ENCODE assay signal across 25 mouse cellular contexts in the genomic region with DNA sequence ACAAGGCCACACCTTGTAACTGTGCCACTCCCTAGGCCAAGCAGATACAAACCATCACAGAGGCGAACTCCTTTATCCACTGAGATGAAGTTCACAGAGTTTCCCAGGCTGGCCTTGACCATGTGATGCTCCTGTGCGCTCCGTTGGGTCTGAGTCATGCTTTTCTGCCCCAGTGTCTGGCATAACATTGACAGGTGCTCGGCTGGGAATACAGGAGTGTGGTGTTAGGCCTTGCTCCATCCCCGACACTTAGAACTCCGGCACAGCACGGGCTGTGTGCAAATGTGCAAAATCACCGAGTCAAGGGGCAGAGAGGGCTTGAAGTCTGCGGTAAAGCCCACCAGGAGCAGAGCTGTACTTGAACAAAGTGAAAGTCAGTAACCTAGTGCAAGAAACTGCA. TPM values are rescaled to one million over a fixed set of nuclear protein-coding genes. Genes with fewer than 3 reads are reported as not detected.
DNase-seq lines count a peak whose midpoint lies in the region; ATAC-seq and TF ChIP-seq lines count a peak whose summit lies in the region.
"Had no signal": no experiment of that assay in that cellular context is flagged by ENCODE, and none has a peak within 500 bp of the region (broad histone marks: within the 10 kb centered on the region; RNA-seq: fewer than 3 reads in every experiment).

No protein-coding gene starts in this region.

- H3K9me3 ChIP-seq in kidney, postnatal 0 days (replicated peaks; ENCODE audit: low read length) = no peaks in the 10 kb centered on the region
- peaks cover 3% of the 10 kb centered on the region; the same call in 1 of the 2 replicates for H3K9me3 ChIP-seq in stomach, embryonic 16.5 days (replicated peaks; ENCODE audit: control insufficient read depth, low read length)
- H3K9me3 ChIP-seq: forebrain, embryonic 13.5 days; midbrain, embryonic 10.5 days had no signal

- H3K27ac ChIP-seq in gastrocnemius, adult 2 months = peak overlapping the region; percentile 85
- peak overlapping the region; percentile 50 for H3K27ac ChIP-seq in kidney, postnatal 0 days
- H3K27ac ChIP-seq in stomach, embryonic 16.5 days (ENCODE audit: low read length) = no peak overlapping the region
- H3K27ac ChIP-seq: embryonic facial prominence, embryonic 10.5 days; forebrain, embryonic 13.5 days; midbrain, embryonic 10.5 days had no signal

- intact Hi-C loops in gastrocnemius, adult 2 months (cut with DNase I) = no loop called here

- WGBS in kidney, postnatal 0 days = 56% methylated on average over 9 of the region's 9 CpGs
- WGBS in stomach, embryonic 16.5 days = 78% methylated on average over 9 of the region's 9 CpGs

- H3K9ac ChIP-seq in kidney, postnatal 0 days (ENCODE audit: low read depth, low read length) = 0 out of 2 replicates have a peak overlapping the region, but pooled peaks have one; percentile 9
- H3K9ac ChIP-seq in stomach, embryonic 16.5 days (ENCODE audit: low read length) = 0 out of 2 replicates have a peak overlapping the region, but pooled peaks have one; percentile 9
- H3K9ac ChIP-seq: forebrain, embryonic 13.5 days; liver, postnatal 0 days had no signal

- no peak for TF ChIP-seq CTCF in gastrocnemius, adult 2 months (IDR thresholded peaks at IDR 0.05)
- TF ChIP-seq CTCF in kidney, postnatal 0 days (IDR thresholded peaks at IDR 0.05; ENCODE audit: low read depth) = no peak

- H3K27me3 ChIP-seq in kidney, postnatal 0 days (ENCODE audit: insufficient read depth, low read length) = no peaks in the 10 kb centered on the region
- no peaks in the 10 kb centered on the region for H3K27me3 ChIP-seq in stomach, embryonic 16.5 days (ENCODE audit: control insufficient read depth, insufficient read depth, low read length)
- H3K27me3 ChIP-seq: forebrain, embryonic 13.5 days had no signal

- DNase-seq in gastrocnemius, adult 2 months = no peak
- DNase-seq in gastrocnemius, adult 18-20 months (ENCODE audit: low spot score) = no peak
- no peak for DNase-seq in kidney, postnatal 0 days (ENCODE audit: low spot score)
- no peak for DNase-seq in kidney, adult 9 months
- peak; percentile 44 for DNase-seq in adrenal gland, postnatal 10 days
- DNase-seq in left cerebral cortex, adult 18-20 months (ENCODE audit: low spot score in 2 of 2) = no peak
- no peak for DNase-seq in lung, postnatal 4 days
- DNase-seq: cerebellum, adult 18-20 months; cerebellum, postnatal 36 days; liver; liver, postnatal 0 days; lung, postnatal 36 days had no signal

- no peaks in the 10 kb centered on the region for H3K36me3 ChIP-seq in kidney, postnatal 0 days (ENCODE audit: insufficient read depth, low read length)
- no peaks in the 10 kb centered on the region for H3K36me3 ChIP-seq in stomach, embryonic 16.5 days (ENCODE audit: control insufficient read depth, insufficient read depth, low read length)

- H3K4me2 ChIP-seq in kidney, postnatal 0 days (ENCODE audit: low read length) = no peak overlapping the region
- no peak overlapping the region for H3K4me2 ChIP-seq in stomach, embryonic 16.5 days (ENCODE audit: low read depth, low read length)
- H3K4me2 ChIP-seq: forebrain, embryonic 13.5 days; heart, embryonic 11.5 days had no signal

- no peak overlapping the region; the same call in 1 of the 2 replicates for H3K4me3 ChIP-seq in gastrocnemius, adult 2 months
- no peak overlapping the region for H3K4me3 ChIP-seq in kidney, postnatal 0 days (replicated peaks; ENCODE audit: low read depth, low read length)
- no peak overlapping the region for H3K4me3 ChIP-seq in stomach, embryonic 16.5 days (replicated peaks; ENCODE audit: low read length)
- H3K4me3 ChIP-seq: embryonic facial prominence, embryonic 10.5 days; forebrain, embryonic 13.5 days; midbrain, embryonic 10.5 days had no signal

- ATAC-seq in kidney, postnatal 0 days (replicated peaks; ENCODE audit: low FRiP score, low read depth) = peak; percentile 50
- no peak for ATAC-seq in stomach, embryonic 16.5 days (ENCODE audit: insufficient read depth, low FRiP score)
- ATAC-seq: forebrain, embryonic 13.5 days; inflammation-experienced regulatory T-cells, adult 6 months; liver, postnatal 0 days had no signal

- 0 out of 2 replicates have a peak, but pooled peaks cover 10% of the 10 kb centered on the region for H3K4me1 ChIP-seq in kidney, postnatal 0 days (replicated peaks; ENCODE audit: insufficient read depth, low read length)
- 0 out of 2 replicates have a peak, but pooled peaks cover 2% of the 10 kb centered on the region for H3K4me1 ChIP-seq in stomach, embryonic 16.5 days (ENCODE audit: control insufficient read depth, insufficient read depth, low read length)

RNA-seq across cellular contexts. Expression of a gene that starts 16.7 kb away (rescaled TPM):
- total RNA-seq in gastrocnemius, adult 2 months (2021) = not detected
- not detected for total RNA-seq in gastrocnemius, adult 18-20 months (2021)
- not detected in 2 replicates for polyA plus RNA-seq in kidney, postnatal 0 days (2015; fragmentation: Nextera tagmentation; extraction: Ambion mirVana)
- total RNA-seq in adrenal gland, postnatal 10 days (2021) = not detected
- 0.54 and 0.83 TPM in 2 replicates for polyA plus RNA-seq in stomach, embryonic 16.5 days (2015; fragmentation: Nextera tagmentation; extraction: Ambion mirVana)
- not detected for total RNA-seq in left cerebral cortex, adult 18-20 months (2021)
- total RNA-seq: gastrocnemius, postnatal 36 days; layer of hippocampus, postnatal 14 days; left cerebral cortex, postnatal 25 days; MEL had no signal
- polyA plus RNA-seq: embryonic facial prominence, embryonic 10.5 days; forebrain, embryonic 13.5 days; heart, embryonic 11.5 days; hindbrain, embryonic 11.5 days; inflammation-experienced regulatory T-cells, adult 6 months; liver, postnatal 0 days; midbrain, embryonic 10.5 days; neural tube, embryonic 14.5 days; thymus, postnatal 0 days had no signal

RNA-seq across cellular contexts. Expression of a gene that starts 35.4 kb away (rescaled TPM):
- 100 to 1,000 TPM; 169 to 187 TPM for total RNA-seq in gastrocnemius, adult 2 months (2021)
- total RNA-seq in gastrocnemius, adult 18-20 months (2021) = 100 to 1,000 TPM; 167 to 172 TPM
- 592 and 644 TPM in 2 replicates for polyA plus RNA-seq in kidney, postnatal 0 days (2015; fragmentation: Nextera tagmentation; extraction: Ambion mirVana)
- total RNA-seq in adrenal gland, postnatal 10 days (2021) = 100 to 1,000 TPM; 348 to 351 TPM
- 710 and 730 TPM in 2 replicates for polyA plus RNA-seq in stomach, embryonic 16.5 days (2015; fragmentation: Nextera tagmentation; extraction: Ambion mirVana)
- 100 to 1,000 TPM; 307 to 330 TPM for total RNA-seq in left cerebral cortex, adult 18-20 months (2021)

RNA-seq across cellular contexts. Expression of a gene that starts 37.5 kb away (rescaled TPM):
- total RNA-seq in gastrocnemius, adult 2 months (2021) = not detected
- under 1 TPM in 1 of 2 experiments, not detected in 1; 0.34 TPM for total RNA-seq in gastrocnemius, adult 18-20 months (2021)
- not detected in 2 replicates for polyA plus RNA-seq in kidney, postnatal 0 days (2015; fragmentation: Nextera tagmentation; extraction: Ambion mirVana)
- total RNA-seq in adrenal gland, postnatal 10 days (2021) = not detected
- polyA plus RNA-seq in stomach, embryonic 16.5 days (2015; fragmentation: Nextera tagmentation; extraction: Ambion mirVana) = 406 and 529 TPM in 2 replicates
- total RNA-seq in left cerebral cortex, adult 18-20 months (2021) = not detected
- total RNA-seq: gastrocnemius, postnatal 36 days; layer of hippocampus, postnatal 14 days; left cerebral cortex, postnatal 25 days; MEL had no signal
- polyA plus RNA-seq: embryonic facial prominence, embryonic 10.5 days; forebrain, embryonic 13.5 days; heart, embryonic 11.5 days; hindbrain, embryonic 11.5 days; inflammation-experienced regulatory T-cells, adult 6 months; midbrain, embryonic 10.5 days; neural tube, embryonic 14.5 days; thymus, postnatal 0 days had no signal
